Mouse (Mus musculus): ENCODE data around the gene Myo15b. TPM values are rescaled to one million over a fixed set of nuclear protein-coding genes. Genes with fewer than 3 reads are reported as not detected.

The Myo15b gene
- polyA plus RNA-seq, 1 experiment from 2014 or later, result 0.24 TPM

- WGBS, result under 1% methylated on average over 16 of the region's 16 CpGs
- Histone ChIP-seq H3K4me2 (replicated peaks) (peak overlapping the region; percentile 76), H3K36me3 (peaks cover 39% of the 10 kb centered on the region), H3K9ac (peak overlapping the region; percentile 90), H3K4me3 (peak overlapping the region; percentile 96), H3K27me3 (no peaks in the 10 kb centered on the region), H3K4me1 (peaks cover 25% of the 10 kb centered on the region), H3K27ac (no peak overlapping the region), H3K9me3 (no peaks in the 10 kb centered on the region)
- ATAC-seq (ENCODE audit: low FRiP score, low read depth), result no peak
Observed at GRCm38 (mm10) chr11:115933747-115934110, 75.5 kb downstream of the Myo15b start.

GRCm38 (mm10) chr11:115939690-115940329 lies 81.6 kb downstream of the Myo15b start:
- Histone ChIP-seq H3K9me3 (no peaks in the 10 kb centered on the region), H3K9ac (no peak overlapping the region), H3K4me2 (replicated peaks) (no peak overlapping the region), H3K4me1 (peaks cover 6% of the 10 kb centered on the region; the same call in 1 of the 2 replicates), H3K27me3 (no peaks in the 10 kb centered on the region), H3K27ac (no peak overlapping the region), H3K36me3 (peaks cover 86% of the 10 kb centered on the region), H3K4me3 (no peak overlapping the region)
- no peak for ATAC-seq (ENCODE audit: low FRiP score, low read depth)
- WGBS, result 41% methylated on average over 6 of the region's 6 CpGs

- Histone ChIP-seq H3K27me3 (no peaks in the 10 kb centered on the region), H3K4me1 (no peaks in the 10 kb centered on the region), H3K4me2 (replicated peaks) (no peak overlapping the region), H3K9ac (no peak overlapping the region), H3K27ac (no peak overlapping the region), H3K36me3 (peaks cover 91% of the 10 kb centered on the region), H3K4me3 (no peak overlapping the region), H3K9me3 (no peaks in the 10 kb centered on the region)
- 90% methylated on average over 7 of the region's 7 CpGs for WGBS
- ATAC-seq (ENCODE audit: low FRiP score, low read depth), result no peak
Observed at GRCm38 (mm10) chr11:115941980-115942379, 83.8 kb downstream of the Myo15b start.

Other genes starting within 250 kb of the Myo15b start
- gene Mif4gd, start 245.4 kb upstream of the Myo15b start, polyA plus RNA-seq (2015; fragmentation: Nextera tagmentation; extraction: Ambion mirVana), result 18.8 and 19.8 TPM in 2 replicates
- 28.5 and 30.2 TPM in 2 replicates for gene Slc25a19, start 230.1 kb upstream of the Myo15b start, polyA plus RNA-seq (2015; fragmentation: Nextera tagmentation; extraction: Ambion mirVana)
- gene Grb2, start 149.8 kb upstream of the Myo15b start, polyA plus RNA-seq (2015; fragmentation: Nextera tagmentation; extraction: Ambion mirVana), result 96.5 and 102 TPM in 2 replicates
- gene Tmem94, start 93.0 kb upstream of the Myo15b start, polyA plus RNA-seq (2015; fragmentation: Nextera tagmentation; extraction: Ambion mirVana), result 22.7 and 31.9 TPM in 2 replicates
- gene Caskin2, start 44.8 kb upstream of the Myo15b start, polyA plus RNA-seq (2015; fragmentation: Nextera tagmentation; extraction: Ambion mirVana), result 15.5 and 19.4 TPM in 2 replicates
- gene Tsen54, start 43.7 kb upstream of the Myo15b start, polyA plus RNA-seq (2015; fragmentation: Nextera tagmentation; extraction: Ambion mirVana), result 32.9 and 33.8 TPM in 2 replicates
- gene Llgl2, start 34.4 kb upstream of the Myo15b start, polyA plus RNA-seq (2015; fragmentation: Nextera tagmentation; extraction: Ambion mirVana), result 4.8 and 6.0 TPM in 2 replicates
- gene Smim5, start 41.6 kb downstream of the Myo15b start, polyA plus RNA-seq (2015; fragmentation: Nextera tagmentation; extraction: Ambion mirVana), result 6.7 and 8.6 TPM in 2 replicates
- gene Smim6, start 53.6 kb downstream of the Myo15b start, polyA plus RNA-seq (2015; fragmentation: Nextera tagmentation; extraction: Ambion mirVana), result 1.4 TPM in 2 replicates
- 44.2 and 52.1 TPM in 2 replicates for gene Sap30bp, start 74.9 kb downstream of the Myo15b start, polyA plus RNA-seq (2015; fragmentation: Nextera tagmentation; extraction: Ambion mirVana)
- gene Recql5, start 75.1 kb downstream of the Myo15b start, polyA plus RNA-seq (2015; fragmentation: Nextera tagmentation; extraction: Ambion mirVana), result 22.3 and 23.7 TPM in 2 replicates
- 5.2 and 6.3 TPM in 2 replicates for gene Itgb4, start 116.3 kb downstream of the Myo15b start, polyA plus RNA-seq (2015; fragmentation: Nextera tagmentation; extraction: Ambion mirVana)
- 207 and 211 TPM in 2 replicates for gene Galk1, start 154.3 kb downstream of the Myo15b start, polyA plus RNA-seq (2015; fragmentation: Nextera tagmentation; extraction: Ambion mirVana)
- 2,219 and 2,483 TPM in 2 replicates for gene H3f3b, start 169.6 kb downstream of the Myo15b start, polyA plus RNA-seq (2015; fragmentation: Nextera tagmentation; extraction: Ambion mirVana)
- gene Unk, start 171.9 kb downstream of the Myo15b start, polyA plus RNA-seq (2015; fragmentation: Nextera tagmentation; extraction: Ambion mirVana), result 39.4 and 44.8 TPM in 2 replicates
- 2.1 and 2.4 TPM in 2 replicates for gene Unc13d, start 219.6 kb downstream of the Myo15b start, polyA plus RNA-seq (2015; fragmentation: Nextera tagmentation; extraction: Ambion mirVana)
- 43.1 and 47.9 TPM in 2 replicates for gene Wbp2, start 228.6 kb downstream of the Myo15b start, polyA plus RNA-seq (2015; fragmentation: Nextera tagmentation; extraction: Ambion mirVana)